Mouse (Mus musculus) heart, embryonic 15.5 days (tissue): ENCODE data around the gene Vwa5b2. TPM values are rescaled to one million over a fixed set of nuclear protein-coding genes. Genes with fewer than 3 reads are reported as not detected.

Experiments
- ATAC-seq: fragments of 200-750 bp; cut with Nextera tagmentation; replicated peaks from 2 replicates; pipeline ENCODE4 v1.8.0; 2017; ENCODE audit warnings: low read depth, moderate TSS enrichment; ENCODE audit not compliant: insufficient number of reproducible peaks, insufficient read depth, low FRiP score
- H3K27ac ChIP-seq: fragments of 300-500 bp; sonication (generic); 2 replicates; pipeline ENCODE4 v1.5.1; 2015; ENCODE audit warnings: mild to moderate bottlenecking, inconsistent platforms
- H3K27me3 ChIP-seq: fragments of 300-500 bp; sonication (generic); 2 replicates; pipeline ENCODE4 v1.6.1; 2015; ENCODE audit warnings: inconsistent platforms
- H3K36me3 ChIP-seq: fragments of 300-500 bp; sonication (generic); 2 replicates; pipeline ENCODE4 v1.6.1; 2015; ENCODE audit warnings: mild to moderate bottlenecking, inconsistent platforms
- H3K4me1 ChIP-seq: fragments of 300-500 bp; sonication (generic); replicated peaks from 2 replicates; pipeline ENCODE4 v1.6.1; 2015; ENCODE audit warnings: inconsistent platforms
- H3K4me2 ChIP-seq: fragments of 300-500 bp; sonication (generic); 2 replicates; pipeline ENCODE4 v1.6.1; 2015; ENCODE audit warnings: inconsistent platforms, mild to moderate bottlenecking, moderate library complexity
- H3K4me3 ChIP-seq: fragments of 300-500 bp; sonication (generic); 2 replicates; pipeline ENCODE4 v1.5.1; 2015; ENCODE audit warnings: mild to moderate bottlenecking, inconsistent platforms
- H3K9ac ChIP-seq: fragments of 300-500 bp; sonication (generic); 2 replicates; pipeline ENCODE4 v1.6.1; 2015; ENCODE audit warnings: mild to moderate bottlenecking, inconsistent platforms
- H3K9me3 ChIP-seq: fragments of 300-500 bp; sonication (generic); replicated peaks from 2 replicates; pipeline ENCODE4 v1.6.1; 2016; ENCODE audit warnings: inconsistent platforms
- WGBS: fragments of 180-500 bp; shearing (Covaris S2); methylation state at CpG from one replicate; pipeline ENCODE4 v1.1.7; 2015; ENCODE audit warnings: mixed read lengths; 5-methylcytosine and 5-hydroxymethylcytosine counted together
- microRNA counts: library from miRNA; unstranded; fragments of <30 nt; microRNA quantifications from one replicate; lab custom pipeline; 2016
- microRNA-seq: library from miRNA; unstranded; fragments of <30 nt; microRNA quantifications from one replicate; pipeline ENCODE4, GENCODE M21; 2016
- polyA plus RNA-seq: library from polyadenylated mRNA; unstranded; fragments of >200 nt; fragmentation: Nextera tagmentation; extraction: Ambion mirVana; gene quantifications from 2 replicates; pipeline ENCODE4 v1.2.1, GENCODE M21; 2015

Vwa5b2 gene
- polyA plus RNA-seq, 1 experiment from 2014 or later: 0.09 TPM

- peaks cover 4% of the 10 kb centered on the region; the same call in 1 of the 2 replicates for H3K27me3 ChIP-seq
- H3K4me1 ChIP-seq: no peaks in the 10 kb centered on the region
- H3K4me2 ChIP-seq: no peak overlapping the region
- 76% methylated on average over 8 of the region's 8 CpGs for WGBS
- H3K36me3 ChIP-seq: no peaks in the 10 kb centered on the region
- ATAC-seq: no peak
- H3K9ac ChIP-seq: no peak overlapping the region
- H3K27ac ChIP-seq: no peak overlapping the region
- H3K9me3 ChIP-seq: no peaks in the 10 kb centered on the region
- no peak overlapping the region for H3K4me3 ChIP-seq
These were observed 48.1 kb downstream of the Vwa5b2 start for GRCm38 (mm10) chr16:20637410-20637809.

- Histone ChIP-seq H3K4me3 (no peak overlapping the region), H3K4me2 (no peak overlapping the region), H3K4me1 (no peaks in the 10 kb centered on the region), H3K27ac (no peak overlapping the region), H3K36me3 (no peaks in the 10 kb centered on the region), H3K27me3 (peaks cover 4% of the 10 kb centered on the region; the same call in 1 of the 2 replicates), H3K9ac (no peak overlapping the region), H3K9me3 (no peaks in the 10 kb centered on the region)
- 74% methylated on average over 8 of the region's 8 CpGs for WGBS
- ATAC-seq: no peak
These were observed 49.1 kb downstream of the Vwa5b2 start for GRCm38 (mm10) chr16:20638367-20638766.

- Histone ChIP-seq H3K9ac (no peak overlapping the region), H3K4me1 (no peaks in the 10 kb centered on the region), H3K27me3 (peaks cover 4% of the 10 kb centered on the region; the same call in 1 of the 2 replicates), H3K36me3 (no peaks in the 10 kb centered on the region), H3K4me3 (no peak overlapping the region), H3K9me3 (no peaks in the 10 kb centered on the region), H3K4me2 (no peak overlapping the region), H3K27ac (no peak overlapping the region)
- 8% methylated on average over 8 of the region's 8 CpGs for WGBS
- no peak for ATAC-seq
These were observed 52.9 kb downstream of the Vwa5b2 start for GRCm38 (mm10) chr16:20642161-20642560.

- H3K4me3 ChIP-seq: no peak overlapping the region
- H3K27ac ChIP-seq: no peak overlapping the region
- no peaks in the 10 kb centered on the region for H3K36me3 ChIP-seq
- H3K4me2 ChIP-seq: no peak overlapping the region
- H3K27me3 ChIP-seq: no peaks in the 10 kb centered on the region; the same call in 1 of the 2 replicates
- 73% methylated on average over 7 of the region's 7 CpGs for WGBS
- no peak overlapping the region for H3K9ac ChIP-seq
- H3K4me1 ChIP-seq: no peaks in the 10 kb centered on the region
- no peaks in the 10 kb centered on the region for H3K9me3 ChIP-seq
- no peak for ATAC-seq
These were observed 54.6 kb downstream of the Vwa5b2 start for GRCm38 (mm10) chr16:20643911-20644310.

- Histone ChIP-seq H3K4me1 (peaks cover 13% of the 10 kb centered on the region), H3K9me3 (no peaks in the 10 kb centered on the region), H3K36me3 (peaks cover 17% of the 10 kb centered on the region), H3K4me3 (peak within 1 kb of the TSS; percentile 89), H3K27ac (peak within 1 kb of the TSS; percentile 82), H3K9ac (peak within 1 kb of the TSS; percentile 87), H3K27me3 (peaks cover 3% of the 10 kb centered on the region; the same call in 1 of the 2 replicates), H3K4me2 (peak within 1 kb of the TSS; percentile 82)
- ATAC-seq: peak; percentile 94
- 1% methylated on average over 46 of the region's 46 CpGs for WGBS
These were observed 62.0 kb downstream of the Vwa5b2 start, which contains the start of gene Psmd2 for GRCm38 (mm10) chr16:20651076-20651946. Gene Psmd2, plus strand, starts transcription at chr16:20651652.

- peak overlapping the region; percentile 45; the same call in 1 of the 2 replicates for H3K27ac ChIP-seq
- peaks cover 3% of the 10 kb centered on the region; the same call in 1 of the 2 replicates for H3K27me3 ChIP-seq
- H3K4me3 ChIP-seq: peak overlapping the region; percentile 89
- no peak for ATAC-seq
- peak overlapping the region; percentile 87 for H3K9ac ChIP-seq
- peak overlapping the region; percentile 82 for H3K4me2 ChIP-seq
- 7% methylated on average over 12 of the region's 12 CpGs for WGBS
- peaks cover 13% of the 10 kb centered on the region for H3K4me1 ChIP-seq
- no peaks in the 10 kb centered on the region for H3K9me3 ChIP-seq
- peaks cover 24% of the 10 kb centered on the region for H3K36me3 ChIP-seq
These were observed 62.7 kb downstream of the Vwa5b2 start for GRCm38 (mm10) chr16:20651947-20652310.

- H3K36me3 ChIP-seq: peaks cover 37% of the 10 kb centered on the region
- H3K9ac ChIP-seq: no peak overlapping the region
- H3K4me2 ChIP-seq: no peak overlapping the region
- WGBS: 43% methylated on average over 2 of the region's 2 CpGs
- peaks cover 13% of the 10 kb centered on the region for H3K4me1 ChIP-seq
- no peak overlapping the region for H3K4me3 ChIP-seq
- no peak for ATAC-seq
- H3K27ac ChIP-seq: no peak overlapping the region
- no peaks in the 10 kb centered on the region for H3K9me3 ChIP-seq
- H3K27me3 ChIP-seq: peaks cover 3% of the 10 kb centered on the region; the same call in 1 of the 2 replicates
These were observed 64.0 kb downstream of the Vwa5b2 start for GRCm38 (mm10) chr16:20653315-20653714.

MicroRNA genes within 50 kb of the gene (microRNA counts, 519-probe panel; counts per million panel counts)
- 2,547 counts per million, percentile 54 among the panel's probes with 10 or more counts for microRNA mmu-miR-1224 (lab: Ali Mortazavi, UCI)

Small RNA genes lying within 50 kb of the gene (microRNA-seq; reads per million reads assigned to microRNA genes)
- gene Mir1224: 2.3 reads per million, percentile 3 among the genes with 10 or more reads in this experiment

Other genes starting within 250 kb of the Vwa5b2 start
- gene Abcc5, start 163.1 kb upstream of the Vwa5b2 start, polyA plus RNA-seq: 55.5 and 60.5 TPM in 2 replicates
- 66.6 and 75.9 TPM in 2 replicates for gene Eif2b5, start 90.7 kb upstream of the Vwa5b2 start, polyA plus RNA-seq
- 16.9 and 24.3 TPM in 2 replicates for gene Dvl3, start 72.5 kb upstream of the Vwa5b2 start, polyA plus RNA-seq
- 440 and 469 TPM in 2 replicates for gene Ap2m1, start 54.0 kb upstream of the Vwa5b2 start, polyA plus RNA-seq
- gene Abcf3, start 40.9 kb upstream of the Vwa5b2 start, polyA plus RNA-seq: 47.1 and 50.5 TPM in 2 replicates
- 13.4 and 17.6 TPM in 2 replicates for gene Eef1akmt4, start 22.1 kb downstream of the Vwa5b2 start, polyA plus RNA-seq
- not detected in 2 replicates for gene Gm49333, start 22.1 kb downstream of the Vwa5b2 start, polyA plus RNA-seq
- 23.6 and 30.7 TPM in 2 replicates for gene Alg3, start 22.3 kb downstream of the Vwa5b2 start, polyA plus RNA-seq
- gene Camk2n2, start 31.8 kb downstream of the Vwa5b2 start, polyA plus RNA-seq: 0.31 and 0.46 TPM in 2 replicates
- 0.93 and 1.5 TPM in 2 replicates for gene Ece2, start 40.4 kb downstream of the Vwa5b2 start, polyA plus RNA-seq
- 202 and 242 TPM in 2 replicates for gene Psmd2, start 62.2 kb downstream of the Vwa5b2 start, polyA plus RNA-seq
- gene Eif4g1, start 78.8 kb downstream of the Vwa5b2 start, polyA plus RNA-seq: 95.3 and 129 TPM in 2 replicates
- 7.1 and 9.0 TPM in 2 replicates for gene Fam131a, start 103.8 kb downstream of the Vwa5b2 start, polyA plus RNA-seq
- gene Polr2h, start 128.2 kb downstream of the Vwa5b2 start, polyA plus RNA-seq: 41.0 and 54.5 TPM in 2 replicates
- 3.8 and 6.5 TPM in 2 replicates for gene Clcn2, start 128.3 kb downstream of the Vwa5b2 start, polyA plus RNA-seq
- gene Chrd, start 143.7 kb downstream of the Vwa5b2 start, polyA plus RNA-seq: 1.1 and 2.2 TPM in 2 replicates
- gene Thpo, start 145.0 kb downstream of the Vwa5b2 start, polyA plus RNA-seq: 0.08 and 0.34 TPM in 2 replicates